Mouse (Mus musculus): ENCODE data around the gene Snx32. TPM values are rescaled to one million over a fixed set of nuclear protein-coding genes. Genes with fewer than 3 reads are reported as not detected.

The Snx32 gene
- total RNA-seq, 1 experiment from 2014 or later = 11.3 TPM

GRCm38 (mm10) chr19:5486771-5487170, 23.6 kb downstream of the Snx32 start:
- no peak for ATAC-seq (ENCODE audit: extremely low read depth, insufficient number of reproducible peaks, low FRiP score, poor library complexity, severe bottlenecking)

- ATAC-seq (ENCODE audit: extremely low read depth, insufficient number of reproducible peaks, low FRiP score, poor library complexity, severe bottlenecking) = no peak
Observed at GRCm38 (mm10) chr19:5486286-5486685, 24.1 kb downstream of the Snx32 start.

GRCm38 (mm10) chr19:5485821-5486220, 24.5 kb downstream of the Snx32 start:
- ATAC-seq (ENCODE audit: extremely low read depth, insufficient number of reproducible peaks, low FRiP score, poor library complexity, severe bottlenecking) = no peak

- no peak for ATAC-seq (ENCODE audit: extremely low read depth, insufficient number of reproducible peaks, low FRiP score, poor library complexity, severe bottlenecking)
Observed at GRCm38 (mm10) chr19:5485371-5485770, 25.0 kb downstream of the Snx32 start.

- no peak for ATAC-seq (ENCODE audit: extremely low read depth, insufficient number of reproducible peaks, low FRiP score, poor library complexity, severe bottlenecking)
Observed at GRCm38 (mm10) chr19:5484496-5484895, 25.8 kb downstream of the Snx32 start.

- ATAC-seq (ENCODE audit: extremely low read depth, insufficient number of reproducible peaks, low FRiP score, poor library complexity, severe bottlenecking) = no peak
Observed at GRCm38 (mm10) chr19:5483386-5484359, 26.7 kb downstream of the Snx32 start.

- no peak for ATAC-seq (ENCODE audit: extremely low read depth, insufficient number of reproducible peaks, low FRiP score, poor library complexity, severe bottlenecking)
Observed at GRCm38 (mm10) chr19:5481398-5481797, 28.9 kb downstream of the Snx32 start.

GRCm38 (mm10) chr19:5480016-5480415, 30.3 kb downstream of the Snx32 start:
- no peak for ATAC-seq (ENCODE audit: extremely low read depth, insufficient number of reproducible peaks, low FRiP score, poor library complexity, severe bottlenecking)

- no peak for ATAC-seq (ENCODE audit: extremely low read depth, insufficient number of reproducible peaks, low FRiP score, poor library complexity, severe bottlenecking)
Observed at GRCm38 (mm10) chr19:5477668-5478300, 32.6 kb downstream of the Snx32 start.

- ATAC-seq (ENCODE audit: extremely low read depth, insufficient number of reproducible peaks, low FRiP score, poor library complexity, severe bottlenecking) = no peak
Observed at GRCm38 (mm10) chr19:5477004-5477667, 33.2 kb downstream of the Snx32 start.

GRCm38 (mm10) chr19:5475069-5475714, 35.1 kb downstream of the Snx32 start:
- no peak for ATAC-seq (ENCODE audit: extremely low read depth, insufficient number of reproducible peaks, low FRiP score, poor library complexity, severe bottlenecking)

- ATAC-seq (ENCODE audit: extremely low read depth, insufficient number of reproducible peaks, low FRiP score, poor library complexity, severe bottlenecking) = no peak
Observed at GRCm38 (mm10) chr19:5474281-5475068, 35.9 kb downstream of the Snx32 start.

GRCm38 (mm10) chr19:5473720-5474119, 36.6 kb downstream of the Snx32 start, which contains the start of gene Efemp2:
TSS of gene Efemp2 (plus strand) at chr19:5473954.
- no peak for ATAC-seq (ENCODE audit: extremely low read depth, insufficient number of reproducible peaks, low FRiP score, poor library complexity, severe bottlenecking)

- ATAC-seq (ENCODE audit: extremely low read depth, insufficient number of reproducible peaks, low FRiP score, poor library complexity, severe bottlenecking) = no peak
Observed at GRCm38 (mm10) chr19:5472857-5473256, 37.5 kb downstream of the Snx32 start.

GRCm38 (mm10) chr19:5471846-5472245, 38.5 kb downstream of the Snx32 start:
- no peak for ATAC-seq (ENCODE audit: extremely low read depth, insufficient number of reproducible peaks, low FRiP score, poor library complexity, severe bottlenecking)

GRCm38 (mm10) chr19:5468374-5468773, 42.0 kb downstream of the Snx32 start, which contains the start of gene Ctsw:
TSS of gene Ctsw (minus strand) at chr19:5468507.
- no peak for ATAC-seq (ENCODE audit: extremely low read depth, insufficient number of reproducible peaks, low FRiP score, poor library complexity, severe bottlenecking)

GRCm38 (mm10) chr19:5466916-5467500, 43.3 kb downstream of the Snx32 start:
- no peak for ATAC-seq (ENCODE audit: extremely low read depth, insufficient number of reproducible peaks, low FRiP score, poor library complexity, severe bottlenecking)

GRCm38 (mm10) chr19:5465037-5465436, 45.3 kb downstream of the Snx32 start:
- no peak for ATAC-seq (ENCODE audit: extremely low read depth, insufficient number of reproducible peaks, low FRiP score, poor library complexity, severe bottlenecking)

Data from neutrophil, adult 5-6 weeks (primary cell).